ENCODE assay signal across 23 mouse cellular contexts in genomic region chr6:94022437-94022836, GRCm38 (mm10).
DNase-seq lines count a peak whose midpoint lies in the region; ATAC-seq and TF ChIP-seq lines count a peak whose summit lies in the region.
"Had no signal": no experiment of that assay in that cellular context is flagged by ENCODE, and none has a peak within 500 bp of the region (broad histone marks: within the 10 kb centered on the region; RNA-seq: fewer than 3 reads in every experiment).

No protein-coding gene starts in this region.

- H3K36me3 ChIP-seq in liver, embryonic 11.5 days (ENCODE audit: control insufficient read depth, insufficient read depth, low read length), result no peaks in the 10 kb centered on the region
- no peaks in the 10 kb centered on the region for H3K36me3 ChIP-seq in liver, embryonic 12.5 days
- H3K36me3 ChIP-seq in G1E (replicated peaks), result no peaks in the 10 kb centered on the region
- no peaks in the 10 kb centered on the region for H3K36me3 ChIP-seq in intestine, postnatal 0 days (ENCODE audit: control insufficient read depth, insufficient read depth)

- no peaks in the 10 kb centered on the region for H3K9me3 ChIP-seq in liver, embryonic 11.5 days (ENCODE audit: control insufficient read depth, low read length)
- no peaks in the 10 kb centered on the region for H3K9me3 ChIP-seq in liver, embryonic 12.5 days (replicated peaks)
- peaks cover 4% of the 10 kb centered on the region; the same call in 1 of the 2 replicates for H3K9me3 ChIP-seq in G1E (replicated peaks)
- no peaks in the 10 kb centered on the region for H3K9me3 ChIP-seq in intestine, postnatal 0 days (ENCODE audit: control insufficient read depth)

- no peak overlapping the region for H3K9ac ChIP-seq in liver, embryonic 11.5 days (ENCODE audit: low read depth, low read length)
- no peak overlapping the region for H3K9ac ChIP-seq in liver, embryonic 12.5 days
- H3K9ac ChIP-seq in intestine, postnatal 0 days (ENCODE audit: low read depth, low read length), result no peak overlapping the region

- TF ChIP-seq CTCF in G1E (IDR thresholded peaks at IDR 0.05; ENCODE audit: low read depth, low read length), result no peak
- TF ChIP-seq CTCF in intestine, postnatal 0 days (IDR thresholded peaks at IDR 0.05; ENCODE audit: low read depth), result no peak

- DNase-seq in liver, embryonic 11.5 days (ENCODE audit: low spot score), result no peak
- DNase-seq in 416B (ENCODE audit: low read depth), result peak; percentile 26
- no peak for DNase-seq in G1E (ENCODE audit: low spot score)
- DNase-seq in adrenal gland, adult (ENCODE audit: inconsistent age in 2 of 2, low spot score in 1 of 2), result no peak
- DNase-seq: adrenal gland, adult 2 months; adrenal gland, adult 8-10 months; adrenal gland, postnatal 10 days; adrenal gland, postnatal 14 days; adrenal gland, postnatal 25 days; adrenal gland, postnatal 36 days; B cell, adult 2 months; cerebellum, adult 11 months; cerebellum, adult 11-12 months; cerebellum, adult 18-20 months; cerebellum, adult 2 months; cerebellum, adult 8-10 months; cerebellum, adult 9-10 months had no signal

- H3K4me2 ChIP-seq in liver, embryonic 11.5 days, result no peak overlapping the region
- H3K4me2 ChIP-seq in liver, embryonic 12.5 days, result no peak overlapping the region
- no peak overlapping the region for H3K4me2 ChIP-seq in intestine, postnatal 0 days (replicated peaks; ENCODE audit: low read depth)

- peaks cover 4% of the 10 kb centered on the region; the same call in 1 of the 2 replicates for H3K4me1 ChIP-seq in liver, embryonic 11.5 days (replicated peaks; ENCODE audit: control insufficient read depth, insufficient read depth, low read length)
- peaks cover 12% of the 10 kb centered on the region; the same call in 1 of the 2 replicates for H3K4me1 ChIP-seq in liver, embryonic 12.5 days
- H3K4me1 ChIP-seq in G1E (ENCODE audit: insufficient read depth, low read depth, low read length), result peaks cover 11% of the 10 kb centered on the region
- H3K4me1 ChIP-seq in intestine, postnatal 0 days (replicated peaks; ENCODE audit: control insufficient read depth, insufficient read depth, low read length), result no peaks in the 10 kb centered on the region

- ATAC-seq in liver, embryonic 11.5 days (replicated peaks; ENCODE audit: low FRiP score), result peak; percentile 69
- no peak for ATAC-seq in liver, embryonic 12.5 days
- ATAC-seq in G1E (ENCODE audit: extremely low read depth, insufficient number of reproducible peaks, low FRiP score, poor library complexity, severe bottlenecking), result peak; percentile 73
- ATAC-seq in intestine, postnatal 0 days, result no peak
- ATAC-seq: activated CD4-positive, CD25-positive, alpha-beta regulatory T cell, adult 4 months; CD4-positive, CD25-positive, alpha-beta regulatory T cell, adult 4 months; Patski had no signal

- H3K4me3 ChIP-seq in liver, embryonic 11.5 days (ENCODE audit: low read depth, low read length), result no peak overlapping the region
- H3K4me3 ChIP-seq in liver, embryonic 12.5 days, result no peak overlapping the region
- no peak overlapping the region for H3K4me3 ChIP-seq in G1E (ENCODE audit: low read depth, low read length)
- no peak overlapping the region for H3K4me3 ChIP-seq in intestine, postnatal 0 days (ENCODE audit: low read depth, low read length)

- no peaks in the 10 kb centered on the region for H3K27me3 ChIP-seq in liver, embryonic 11.5 days (replicated peaks; ENCODE audit: control insufficient read depth, insufficient read depth, low read length)
- peaks cover 6% of the 10 kb centered on the region; the same call in 1 of the 2 replicates for H3K27me3 ChIP-seq in liver, embryonic 12.5 days (replicated peaks)
- H3K27me3 ChIP-seq in G1E (ENCODE audit: insufficient read depth, low read length), result no peaks in the 10 kb centered on the region
- H3K27me3 ChIP-seq in intestine, postnatal 0 days (replicated peaks; ENCODE audit: control insufficient read depth, insufficient read depth, low read length), result no peaks in the 10 kb centered on the region
- H3K27me3 ChIP-seq: CH12.LX, Patski had no signal

- WGBS in liver, embryonic 11.5 days, result 42% methylated on average over 5 of the region's 5 CpGs
- WGBS in liver, embryonic 12.5 days (ENCODE audit: insufficient replicate concordance), result 20% methylated on average over 5 of the region's 5 CpGs
- 79% methylated on average over 5 of the region's 5 CpGs for WGBS in intestine, postnatal 0 days

- H3K27ac ChIP-seq in liver, embryonic 11.5 days (ENCODE audit: low read depth, low read length), result no peak overlapping the region
- no peak overlapping the region for H3K27ac ChIP-seq in liver, embryonic 12.5 days
- H3K27ac ChIP-seq in intestine, postnatal 0 days (ENCODE audit: low read depth, low read length), result no peak overlapping the region

Comparison
In these comparisons a context has a peak if more than half of its experiments do, and no peak if none do; other contexts are left out.
1. ATAC-seq: peak in liver, embryonic 11.5 days (single experiment) and G1E (single experiment); none in liver, embryonic 12.5 days (single experiment) and intestine, postnatal 0 days (single experiment).